Mouse (Mus musculus): ENCODE data around the gene Sema4d.

GRCm38 (mm10) chr13:51732097-51732664, 61.4 kb downstream of the Sema4d start:
- no peak for TF ChIP-seq CTCF (IDR thresholded peaks at IDR 0.05; ENCODE audit: borderline replicate concordance, insufficient read depth, low read length)
- TF ChIP-seq POLR2A (IDR thresholded peaks at IDR 0.05; ENCODE audit: low read depth, low read length): no peak
